22 mouse cellular contexts compared by ENCODE assay signal in genomic region chr15:31397379-31397778, GRCm38 (mm10). TPM values are rescaled to one million over a fixed set of nuclear protein-coding genes. Genes with fewer than 3 reads are reported as not detected.
A peak's percentile ranks its signal among the peaks of the same experiment; 100 is the strongest.
DNase-seq lines count a peak whose midpoint lies in the region; ATAC-seq and TF ChIP-seq lines count a peak whose summit lies in the region.
"Had no signal": no experiment of that assay in that cellular context is flagged by ENCODE, and none has a peak within 500 bp of the region (broad histone marks: within the 10 kb centered on the region; RNA-seq: fewer than 3 reads in every experiment).

No protein-coding gene starts in this region.

- H3K36me3 ChIP-seq in heart, embryonic 10.5 days = no peaks in the 10 kb centered on the region
- H3K36me3 ChIP-seq in heart, postnatal 0 days (replicated peaks; ENCODE audit: control insufficient read depth, insufficient read depth, low read length) = no peaks in the 10 kb centered on the region
- H3K36me3 ChIP-seq in liver, embryonic 14.5 days (replicated peaks; ENCODE audit: control insufficient read depth, insufficient read depth, low read depth) = no peaks in the 10 kb centered on the region
- no peaks in the 10 kb centered on the region for H3K36me3 ChIP-seq in liver, embryonic 11.5 days (ENCODE audit: control insufficient read depth, insufficient read depth, low read length)
- no peaks in the 10 kb centered on the region for H3K36me3 ChIP-seq in small intestine, adult 2 months (ENCODE audit: control insufficient read depth, insufficient read depth, low read length)
- H3K36me3 ChIP-seq: embryonic facial prominence, embryonic 15.5 days; G1E; hindbrain, embryonic 13.5 days; kidney, embryonic 15.5 days; limb, embryonic 15.5 days; midbrain, embryonic 12.5 days; neural tube, embryonic 12.5 days had no signal

- TF ChIP-seq CTCF in heart, postnatal 0 days (IDR thresholded peaks at IDR 0.05; ENCODE audit: low read depth) = peak; percentile 26
- 0 out of 2 replicates have a peak, but pooled peaks have one; percentile 12 for TF ChIP-seq CTCF in liver, embryonic 14.5 days (IDR thresholded peaks at IDR 0.05; ENCODE audit: low read depth)
- peak; percentile 5; the same call in 1 of the 2 replicates for TF ChIP-seq CTCF in small intestine, adult 2 months (IDR thresholded peaks at IDR 0.05; ENCODE audit: extremely low read depth, insufficient read length, insufficient replicate concordance, low read depth, low read length)

- no peak for TF ChIP-seq EP300 in heart, postnatal 0 days (IDR thresholded peaks at IDR 0.05; ENCODE audit: low read depth)
- no peak for TF ChIP-seq EP300 in liver, embryonic 14.5 days (IDR thresholded peaks at IDR 0.05; ENCODE audit: low read depth)

- no peak for DNase-seq in heart, embryonic 10.5 days (ENCODE audit: low spot score)
- DNase-seq in heart, postnatal 10 days = no peak
- no peak for DNase-seq in heart, postnatal 0 days (ENCODE audit: low spot score)
- no peak for DNase-seq in heart, postnatal 4 days
- no peak for DNase-seq in liver, embryonic 14.5 days (ENCODE audit: low read depth in 3 of 3, low spot score in 3 of 3)
- no peak for DNase-seq in liver, embryonic 11.5 days (ENCODE audit: low spot score)
- DNase-seq in adrenal gland, adult 2 months = no peak
- DNase-seq: adrenal gland, postnatal 25 days; cerebellum, adult 11-12 months; cerebellum, postnatal 14 days; layer of hippocampus, postnatal 36 days; thymus, adult 2 months had no signal

- intact Hi-C loops in heart, postnatal 10 days (cut with DNase I) = no loop called here

- H3K27me3 ChIP-seq in heart, embryonic 10.5 days (ENCODE audit: insufficient read depth, poor library complexity, severe bottlenecking) = no peaks in the 10 kb centered on the region
- H3K27me3 ChIP-seq in heart, postnatal 0 days (ENCODE audit: control insufficient read depth, insufficient read depth, low read length) = no peaks in the 10 kb centered on the region
- H3K27me3 ChIP-seq in liver, embryonic 14.5 days (ENCODE audit: control insufficient read depth, insufficient read depth, low read length) = no peaks in the 10 kb centered on the region
- no peaks in the 10 kb centered on the region for H3K27me3 ChIP-seq in liver, embryonic 11.5 days (replicated peaks; ENCODE audit: control insufficient read depth, insufficient read depth, low read length)
- H3K27me3 ChIP-seq in small intestine, adult 2 months (ENCODE audit: control insufficient read depth, insufficient read depth, low read length) = no peaks in the 10 kb centered on the region
- H3K27me3 ChIP-seq: embryonic facial prominence, embryonic 15.5 days; hindbrain, embryonic 13.5 days; kidney, embryonic 15.5 days; limb, embryonic 15.5 days; midbrain, embryonic 12.5 days; neural tube, embryonic 12.5 days had no signal

- no peak for TF ChIP-seq POLR2A in small intestine, adult 2 months (IDR thresholded peaks at IDR 0.05; ENCODE audit: low read depth, low read length)

- WGBS in heart, embryonic 10.5 days = 73% methylated on average over 3 of the region's 3 CpGs
- WGBS in heart, postnatal 0 days = 81% methylated on average over 3 of the region's 3 CpGs
- 48% methylated on average over 3 of the region's 3 CpGs for WGBS in liver, embryonic 14.5 days (ENCODE audit: insufficient replicate concordance)
- WGBS in liver, embryonic 11.5 days = 71% methylated on average over 3 of the region's 3 CpGs
- 69% methylated on average over 3 of the region's 3 CpGs for WGBS in small intestine, adult 2 months

- H3K27ac ChIP-seq in heart, embryonic 10.5 days = peak overlapping the region; percentile 83
- peak overlapping the region; percentile 87 for H3K27ac ChIP-seq in heart, postnatal 0 days (ENCODE audit: low read depth)
- H3K27ac ChIP-seq in liver, embryonic 14.5 days = no peak overlapping the region
- no peak overlapping the region for H3K27ac ChIP-seq in liver, embryonic 11.5 days (ENCODE audit: low read depth, low read length)
- H3K27ac ChIP-seq in small intestine, adult 2 months (ENCODE audit: insufficient read depth, low read depth, low read length) = no peak overlapping the region
- H3K27ac ChIP-seq: embryonic facial prominence, embryonic 15.5 days; hindbrain, embryonic 13.5 days; kidney, embryonic 15.5 days; limb, embryonic 15.5 days; midbrain, embryonic 12.5 days; neural tube, embryonic 12.5 days had no signal

- no peak for ATAC-seq in heart, postnatal 0 days (ENCODE audit: insufficient read depth, low read depth)
- ATAC-seq in liver, embryonic 14.5 days (ENCODE audit: insufficient read depth) = no peak
- ATAC-seq in liver, embryonic 11.5 days (replicated peaks; ENCODE audit: low FRiP score) = no peak
- ATAC-seq: forebrain, embryonic 16.5 days; intestine, embryonic 16.5 days had no signal

- no peak overlapping the region for H3K4me2 ChIP-seq in heart, postnatal 0 days (ENCODE audit: low read depth, low read length)
- no peak overlapping the region for H3K4me2 ChIP-seq in liver, embryonic 14.5 days (ENCODE audit: low read depth)
- H3K4me2 ChIP-seq in liver, embryonic 11.5 days = no peak overlapping the region
- H3K4me2 ChIP-seq: embryonic facial prominence, embryonic 15.5 days; hindbrain, embryonic 13.5 days; kidney, embryonic 15.5 days; limb, embryonic 15.5 days; midbrain, embryonic 12.5 days; neural tube, embryonic 12.5 days had no signal

- H3K9me3 ChIP-seq in heart, embryonic 10.5 days = peaks cover 2% of the 10 kb centered on the region; the same call in 1 of the 2 replicates
- no peaks in the 10 kb centered on the region for H3K9me3 ChIP-seq in heart, postnatal 0 days (replicated peaks; ENCODE audit: control insufficient read depth, low read length)
- no peaks in the 10 kb centered on the region for H3K9me3 ChIP-seq in liver, embryonic 14.5 days (ENCODE audit: control insufficient read depth, low read length)
- no peaks in the 10 kb centered on the region for H3K9me3 ChIP-seq in liver, embryonic 11.5 days (ENCODE audit: control insufficient read depth, low read length)
- H3K9me3 ChIP-seq: embryonic facial prominence, embryonic 15.5 days; G1E; hindbrain, embryonic 13.5 days; kidney, embryonic 15.5 days; limb, embryonic 15.5 days; midbrain, embryonic 12.5 days; neural tube, embryonic 12.5 days had no signal

- peaks cover 38% of the 10 kb centered on the region for H3K4me1 ChIP-seq in heart, embryonic 10.5 days
- H3K4me1 ChIP-seq in heart, postnatal 0 days (ENCODE audit: control insufficient read depth, insufficient read depth) = peaks cover 12% of the 10 kb centered on the region
- H3K4me1 ChIP-seq in liver, embryonic 14.5 days (replicated peaks; ENCODE audit: control insufficient read depth in 2 of 2, insufficient read depth in 2 of 2, low read length in 1 of 2) = no peaks in the 10 kb centered on the region
- no peaks in the 10 kb centered on the region for H3K4me1 ChIP-seq in liver, embryonic 11.5 days (replicated peaks; ENCODE audit: control insufficient read depth, insufficient read depth, low read length)
- no peaks in the 10 kb centered on the region for H3K4me1 ChIP-seq in small intestine, adult 2 months (ENCODE audit: control insufficient read depth, insufficient read depth, insufficient read length, low read length)
- H3K4me1 ChIP-seq: embryonic facial prominence, embryonic 15.5 days; limb, embryonic 15.5 days; neural tube, embryonic 12.5 days had no signal

- H3K9ac ChIP-seq in heart, postnatal 0 days (replicated peaks; ENCODE audit: low read depth, low read length) = no peak overlapping the region
- H3K9ac ChIP-seq in liver, embryonic 14.5 days (replicated peaks) = no peak overlapping the region
- no peak overlapping the region for H3K9ac ChIP-seq in liver, embryonic 11.5 days (ENCODE audit: low read depth, low read length)
- H3K9ac ChIP-seq: embryonic facial prominence, embryonic 15.5 days; hindbrain, embryonic 13.5 days; kidney, embryonic 15.5 days; limb, embryonic 15.5 days; midbrain, embryonic 12.5 days; neural tube, embryonic 12.5 days had no signal

- no peak overlapping the region for H3K4me3 ChIP-seq in heart, embryonic 10.5 days
- H3K4me3 ChIP-seq in heart, postnatal 0 days (ENCODE audit: low read depth, low read length) = no peak overlapping the region
- no peak overlapping the region for H3K4me3 ChIP-seq in liver, embryonic 14.5 days (ENCODE audit: insufficient read depth in 1 of 2, low read depth in 2 of 2, low read length in 2 of 2)
- H3K4me3 ChIP-seq in liver, embryonic 11.5 days (ENCODE audit: low read depth, low read length) = no peak overlapping the region
- no peak overlapping the region for H3K4me3 ChIP-seq in small intestine, adult 2 months (ENCODE audit: low read depth, low read length)
- H3K4me3 ChIP-seq: embryonic facial prominence, embryonic 15.5 days; hindbrain, embryonic 13.5 days; kidney, embryonic 15.5 days; limb, embryonic 15.5 days; midbrain, embryonic 12.5 days; neural tube, embryonic 12.5 days had no signal

RNA-seq across cellular contexts. Expression of gene Ankrd33b, which starts 29.9 kb away (rescaled TPM):
- polyA plus RNA-seq in heart, embryonic 10.5 days (2016; fragmentation: Nextera tagmentation; extraction: Ambion mirVana) = 1.8 and 2.1 TPM in 2 replicates
- 10 to 100 TPM; 16.2 to 17.4 TPM for total RNA-seq in heart, postnatal 10 days (2021)
- total RNA-seq in heart, postnatal 0 days (2014; rRNA removed; ENCODE audit: low replicate concordance) = 12.9 and 23.3 TPM in 2 replicates
- polyA plus RNA-seq in heart, postnatal 0 days (2015; fragmentation: Nextera tagmentation; extraction: Ambion mirVana) = 5.1 and 5.6 TPM in 2 replicates
- 10 to 100 TPM; 12.8 to 13.4 TPM for total RNA-seq in heart, postnatal 4 days (2021)
- polyA plus RNA-seq in liver, embryonic 14.5 days (2012; rRNA removed) = 0.19 and 0.24 TPM in 2 replicates
- polyA plus RNA-seq in liver, embryonic 14.5 days (2014; fragmentation: Nextera tagmentation; extraction: Ambion mirVana) = 0.27 and 0.43 TPM in 2 replicates
- polyA plus RNA-seq in liver, embryonic 11.5 days (2014; fragmentation: Nextera tagmentation; extraction: Ambion mirVana) = 0.64 and 1.2 TPM in 2 replicates
- polyA plus RNA-seq in small intestine, adult 2 months (2012; rRNA removed) = 0.52 and 0.65 TPM in 2 replicates
- total RNA-seq in adrenal gland, adult 2 months (2021) = 1 to 10 TPM; 1.1 to 1.9 TPM
- polyA plus RNA-seq in adrenal gland, adult 2 months (2012; rRNA removed) = 1.5 and 1.9 TPM in 2 replicates
- polyA plus RNA-seq: G1E had no signal

RNA-seq across cellular contexts. Expression of gene Ropn1l, which starts 56.2 kb away (rescaled TPM):
- polyA plus RNA-seq in heart, embryonic 10.5 days (2016; fragmentation: Nextera tagmentation; extraction: Ambion mirVana) = 3.4 and 3.7 TPM in 2 replicates
- total RNA-seq in heart, postnatal 10 days (2021) = under 1 TPM in 1 of 2 experiments, not detected in 1; 0.27 TPM
- 3.5 TPM in 1 of 2 replicates, not detected in the other for total RNA-seq in heart, postnatal 0 days (2014; rRNA removed; ENCODE audit: low replicate concordance)
- polyA plus RNA-seq in heart, postnatal 0 days (2015; fragmentation: Nextera tagmentation; extraction: Ambion mirVana) = 2.4 and 2.5 TPM in 2 replicates
- under 1 TPM; 0.38 TPM for total RNA-seq in heart, postnatal 4 days (2021)
- 0.86 and 1.0 TPM in 2 replicates for polyA plus RNA-seq in liver, embryonic 14.5 days (2012; rRNA removed)
- polyA plus RNA-seq in liver, embryonic 14.5 days (2014; fragmentation: Nextera tagmentation; extraction: Ambion mirVana) = 1.9 and 2.7 TPM in 2 replicates
- 3.0 and 3.1 TPM in 2 replicates for polyA plus RNA-seq in liver, embryonic 11.5 days (2014; fragmentation: Nextera tagmentation; extraction: Ambion mirVana)
- 0.22 TPM in 1 of 2 replicates, not detected in the other for polyA plus RNA-seq in small intestine, adult 2 months (2012; rRNA removed)
- total RNA-seq in adrenal gland, adult 2 months (2021) = 1 to 10 TPM; 1.8 to 4.2 TPM
- polyA plus RNA-seq in adrenal gland, adult 2 months (2012; rRNA removed) = 10.2 and 11.3 TPM in 2 replicates

Comparison
In these comparisons a context has a peak if more than half of its experiments do, and no peak if none do; other contexts are left out.
1. H3K27ac ChIP-seq: peak in heart, embryonic 10.5 days (single experiment) and heart, postnatal 0 days (single experiment); none in liver, embryonic 14.5 days (single experiment), liver, embryonic 11.5 days (single experiment) and small intestine, adult 2 months (single experiment).
2. Peak in every context shown above with its lines, with median percentiles within 50 percentile points of each other: CTCF ChIP-seq.